Mouse (Mus musculus) adrenal gland, postnatal 14 days (tissue): ENCODE results near the gene Cel. TPM values are rescaled to one million over a fixed set of nuclear protein-coding genes. Genes with fewer than 3 reads are reported as not detected.

Source experiments
- DNase-seq: peaks from one replicate; pipeline ENCODE4 v3.0.0; 2021; ENCODE audit warnings: mixed read lengths
- total RNA-seq: library from RNA; stranded (reverse); gene quantifications from 2 replicates; pipeline ENCODE4 v1.2.3, GENCODE M21; 2021

Gene Cel
- total RNA-seq, 1 experiment from 2014 or later = 0.15 TPM

DNA sequence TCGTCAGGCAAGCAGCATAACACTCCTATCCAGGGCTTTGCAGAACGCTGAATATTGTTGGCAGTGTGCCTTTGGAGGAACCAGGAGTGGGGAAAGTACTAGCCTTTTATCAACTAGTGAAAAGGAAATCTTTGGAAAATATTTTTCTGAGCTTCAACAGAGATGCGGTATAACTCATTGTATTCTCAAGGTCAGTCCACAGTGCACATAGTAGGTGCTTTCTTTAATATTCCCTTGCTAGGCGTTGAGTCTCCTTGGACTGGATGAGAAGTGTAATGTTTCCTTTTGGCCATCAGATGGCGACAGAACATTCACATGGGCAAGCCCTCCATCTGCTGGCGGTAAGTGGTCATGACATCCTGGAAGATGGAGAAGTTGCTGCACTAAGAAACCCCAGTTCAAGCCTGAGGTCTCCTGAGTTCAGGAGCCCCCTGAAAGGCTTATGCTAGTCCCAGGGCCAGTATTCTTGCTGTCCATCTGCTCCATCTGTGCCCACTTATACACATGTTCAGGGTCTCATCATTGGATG is 21.9 kb upstream of the Cel start:
- peak; percentile 87 for DNase-seq

- no peak for DNase-seq
These were observed 20.4 kb upstream of the Cel start, which contains the start of gene Gtf3c5 for GRCm38 (mm10) chr2:28583651-28584050. Gtf3c5 (minus strand) TSS chr2:28583751.

GRCm38 (mm10) chr2:28582647-28583353 is 19.6 kb upstream of the Cel start:
- peak; percentile 93 for DNase-seq

DNA sequence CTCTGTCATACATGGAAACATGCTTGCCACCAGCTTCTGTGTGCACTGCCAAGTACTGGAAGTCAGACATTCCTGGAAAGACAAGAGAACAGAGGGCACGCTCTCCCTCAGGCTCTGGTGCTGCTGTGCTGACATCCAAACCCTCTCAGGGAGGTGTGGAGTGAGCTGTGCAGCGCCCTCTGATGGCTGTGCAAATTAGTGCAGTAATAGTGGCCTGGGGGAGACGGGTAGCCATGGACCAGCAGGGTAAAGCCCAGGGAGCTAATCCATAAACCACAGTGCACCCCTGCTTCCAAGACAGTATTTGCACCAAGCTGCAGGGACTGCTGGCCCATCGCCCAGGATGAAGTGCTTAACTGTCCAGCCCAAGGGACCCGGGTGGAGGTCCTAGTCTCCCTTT is 14.8 kb upstream of the Cel start:
- peak; percentile 47 for DNase-seq

DNA sequence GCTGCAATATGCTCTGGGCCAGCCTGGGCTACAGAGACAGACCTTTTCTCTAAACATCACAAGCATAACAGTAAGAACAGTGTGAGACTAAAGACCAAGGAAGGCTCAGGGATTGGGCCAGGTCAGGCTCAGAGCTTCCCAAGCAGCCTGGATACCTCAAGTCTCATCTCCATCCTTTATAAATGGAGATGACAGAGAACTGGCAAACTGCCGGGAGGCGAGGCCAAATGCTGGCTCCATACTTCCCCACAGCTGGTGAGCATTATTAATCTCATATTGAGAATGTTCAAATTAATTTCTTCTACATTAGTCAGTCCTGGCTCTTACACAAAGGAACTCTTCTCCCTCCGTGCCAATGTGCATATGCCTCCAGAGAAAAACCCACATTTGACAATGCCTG is 13.6 kb upstream of the Cel start:
- no peak for DNase-seq

GRCm38 (mm10) chr2:28575341-28575740 is 12.1 kb upstream of the Cel start:
- DNase-seq = no peak

DNA sequence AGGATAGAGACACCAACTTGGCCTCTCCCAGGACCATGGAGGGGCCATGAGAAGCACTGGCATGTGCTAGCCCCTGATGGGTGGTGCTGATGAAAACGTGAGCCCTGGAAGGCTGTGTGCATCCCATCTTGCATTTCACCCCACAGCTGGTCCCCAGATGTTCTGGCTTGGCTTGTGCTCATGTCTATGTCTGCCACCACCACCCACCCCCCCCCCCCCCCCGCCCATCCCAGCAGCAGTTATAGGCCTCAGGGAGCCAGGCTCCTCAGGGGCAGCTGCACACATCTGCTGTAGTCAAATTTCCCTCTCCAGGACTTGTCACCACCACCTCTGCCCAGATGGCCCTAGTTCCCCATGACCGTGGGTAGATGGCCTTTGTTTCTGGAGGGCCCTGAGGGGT is 6.7 kb upstream of the Cel start:
- no peak for DNase-seq

DNA sequence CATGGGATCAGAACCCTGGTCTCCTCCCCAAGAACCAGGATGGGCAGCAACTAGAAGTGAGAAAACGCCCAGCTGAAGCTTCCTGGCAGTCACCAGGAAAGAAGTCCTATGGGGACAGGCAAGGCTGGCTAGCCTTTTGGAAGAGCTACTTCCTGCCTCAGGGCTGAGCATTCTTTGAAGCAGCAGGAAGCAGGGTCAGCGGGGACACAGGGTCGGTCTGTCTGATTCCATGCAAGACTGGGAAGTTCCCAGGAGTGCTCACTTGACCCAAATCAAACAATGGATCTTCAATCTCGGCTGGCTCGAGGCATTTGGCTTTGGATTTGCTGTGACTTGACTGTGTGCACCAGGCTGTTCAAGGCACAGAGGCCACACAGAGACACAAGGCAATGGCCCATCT is 3.3 kb upstream of the Cel start:
- DNase-seq = peak; percentile 43

DNA sequence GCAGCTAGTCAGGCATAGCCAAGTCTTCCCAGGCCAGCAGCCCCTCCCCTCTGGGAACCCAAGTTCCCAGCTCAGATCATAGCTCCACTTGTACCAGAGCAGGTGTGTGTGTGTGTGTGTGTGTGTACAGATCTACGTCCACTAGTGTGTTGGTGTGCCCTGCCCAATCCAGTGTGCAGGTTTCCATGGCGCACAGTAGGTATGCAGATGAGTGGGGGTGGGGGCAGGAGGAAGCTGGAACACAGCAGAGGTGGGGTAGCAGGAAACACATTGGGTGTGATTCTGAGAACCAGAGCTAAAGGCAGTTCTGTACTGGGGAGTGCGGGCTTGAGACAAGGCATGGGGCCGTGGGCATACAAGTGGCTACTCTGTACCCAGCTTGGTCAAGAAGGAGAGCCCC is 1.2 kb upstream of the Cel start:
- no peak for DNase-seq

- DNase-seq = no peak
These were observed 627 bp upstream of the Cel start for GRCm38 (mm10) chr2:28563830-28564229.

GRCm38 (mm10) chr2:28557452-28557851 is 5.8 kb downstream of the Cel start:
- DNase-seq = no peak

GRCm38 (mm10) chr2:28552301-28552700 is 10.9 kb downstream of the Cel start:
- DNase-seq = no peak

DNA sequence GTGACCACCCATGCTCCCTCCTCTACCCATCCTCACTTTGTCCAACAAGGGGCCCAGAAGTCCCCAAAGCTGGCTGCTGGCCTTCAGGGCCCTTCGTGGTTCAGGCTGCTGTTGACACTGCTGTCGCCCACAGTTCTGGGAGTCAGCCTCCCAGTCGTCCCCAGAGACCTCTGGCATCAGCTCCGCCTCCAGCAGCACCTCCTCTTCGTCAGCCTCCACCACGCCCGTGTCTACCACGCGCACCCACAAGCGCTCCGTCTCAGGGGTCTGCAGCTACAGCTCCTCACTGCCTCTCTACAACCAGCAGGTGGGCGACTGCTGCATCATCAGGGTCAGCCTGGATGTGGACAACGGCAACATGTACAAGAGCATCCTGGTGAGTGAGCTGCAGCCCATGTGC is 14.0 kb downstream of the Cel start:
- no peak for DNase-seq

DNA sequence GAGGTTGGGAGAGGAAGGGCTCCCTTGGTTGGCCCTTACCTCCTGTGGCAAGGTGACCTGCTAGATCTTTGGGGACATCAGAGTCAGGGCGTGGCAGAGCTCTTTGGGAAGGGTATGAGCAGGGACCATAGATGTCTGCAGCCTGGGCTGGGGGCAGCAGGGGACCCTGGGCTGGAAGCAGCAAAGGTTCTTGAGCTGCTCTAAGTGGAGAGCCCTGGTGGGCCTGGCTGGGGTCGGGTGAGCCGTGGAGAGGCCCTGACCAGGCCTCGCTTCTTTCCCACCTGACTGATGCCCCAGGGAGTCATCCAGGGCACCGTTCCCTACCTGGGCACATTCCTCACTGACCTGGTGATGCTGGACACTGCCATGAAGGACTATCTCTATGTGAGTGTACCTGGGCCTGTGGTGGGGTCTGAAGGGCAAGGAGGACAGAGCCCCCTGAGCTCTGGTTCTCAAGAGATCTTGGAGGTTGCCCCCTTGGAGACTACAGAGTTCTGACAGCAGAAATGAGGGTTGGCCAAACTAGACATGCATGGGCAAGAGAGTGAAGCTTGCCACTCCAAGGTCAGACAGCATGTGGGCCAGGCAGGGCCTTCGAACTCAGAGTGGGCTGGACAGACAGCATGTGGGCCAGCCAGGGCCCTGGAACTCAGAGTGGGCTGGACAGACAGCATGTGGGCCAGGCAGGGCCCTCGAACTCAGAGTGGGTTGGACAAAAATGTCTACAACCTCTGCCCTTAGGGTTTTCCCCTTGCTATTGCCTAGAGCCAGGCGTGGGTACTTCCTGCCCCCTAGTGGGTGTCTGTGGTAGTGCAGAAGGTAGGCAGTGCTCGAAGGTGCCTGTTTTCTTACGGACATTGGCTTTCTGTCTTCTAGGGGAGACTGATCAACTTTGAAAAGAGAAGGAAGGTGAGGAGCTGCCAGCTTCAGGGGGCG is 15.7 kb downstream of the Cel start:
- peak; percentile 92 for DNase-seq

GRCm38 (mm10) chr2:28546560-28546959 is 16.6 kb downstream of the Cel start:
- DNase-seq = no peak

- no peak for DNase-seq
These were observed 17.2 kb downstream of the Cel start for GRCm38 (mm10) chr2:28545976-28546375.

DNA sequence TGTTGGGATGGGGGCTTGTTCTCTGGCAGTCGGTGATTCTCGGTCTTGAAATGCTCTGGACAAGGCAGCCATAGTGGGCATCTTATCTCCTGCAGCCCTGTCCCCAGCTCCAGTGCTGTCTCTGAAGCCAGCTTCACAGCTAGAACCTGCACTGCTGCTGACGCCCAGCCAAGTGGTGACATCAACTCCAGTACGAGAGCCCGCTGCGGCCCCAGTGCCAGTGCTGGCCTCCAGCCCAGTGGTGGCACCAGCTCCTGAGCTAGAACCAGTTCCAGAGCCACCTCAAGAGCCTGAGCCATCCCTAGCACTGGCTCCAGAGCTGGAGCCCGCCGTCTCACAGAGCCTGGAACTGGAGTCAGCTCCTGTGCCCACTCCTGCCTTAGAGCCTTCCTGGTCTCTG is 19.3 kb downstream of the Cel start:
- peak; percentile 62 for DNase-seq

DNA sequence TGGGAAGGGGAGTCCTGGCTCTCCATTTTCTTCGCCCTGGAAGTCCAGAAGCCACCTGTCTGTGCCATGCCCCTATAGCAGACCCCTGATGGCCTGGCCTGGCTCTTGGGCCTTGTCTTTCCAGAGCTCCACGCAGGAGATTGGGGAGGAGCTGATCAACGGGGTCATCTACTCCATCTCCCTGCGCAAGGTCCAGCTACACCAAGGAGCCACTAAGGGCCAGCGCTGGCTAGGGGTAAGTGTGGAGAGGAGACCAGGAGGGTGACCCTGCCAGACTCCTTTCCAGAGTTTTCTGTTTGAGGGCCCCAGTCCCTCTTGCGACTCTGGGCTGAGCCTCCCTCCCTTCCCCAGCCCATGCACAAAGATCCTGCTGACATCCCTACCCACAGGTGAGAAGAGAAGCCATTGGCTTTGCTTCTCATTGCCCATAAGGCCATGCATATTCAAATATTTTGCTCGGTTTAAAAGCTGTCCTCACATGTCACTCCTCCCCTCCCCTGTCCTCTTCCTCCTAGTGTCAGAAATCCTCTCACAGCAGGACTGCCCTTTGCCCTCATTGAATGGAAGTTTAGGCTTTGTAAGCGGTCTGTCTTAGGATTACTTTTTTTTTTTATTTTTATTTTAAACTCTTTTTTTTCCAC is 22.5 kb downstream of the Cel start:
- DNase-seq = no peak

GRCm38 (mm10) chr2:28539949-28540348 is 23.3 kb downstream of the Cel start:
- no peak for DNase-seq

GRCm38 (mm10) chr2:28539206-28539605 is 24.0 kb downstream of the Cel start:
- peak; percentile 73 for DNase-seq

DNA sequence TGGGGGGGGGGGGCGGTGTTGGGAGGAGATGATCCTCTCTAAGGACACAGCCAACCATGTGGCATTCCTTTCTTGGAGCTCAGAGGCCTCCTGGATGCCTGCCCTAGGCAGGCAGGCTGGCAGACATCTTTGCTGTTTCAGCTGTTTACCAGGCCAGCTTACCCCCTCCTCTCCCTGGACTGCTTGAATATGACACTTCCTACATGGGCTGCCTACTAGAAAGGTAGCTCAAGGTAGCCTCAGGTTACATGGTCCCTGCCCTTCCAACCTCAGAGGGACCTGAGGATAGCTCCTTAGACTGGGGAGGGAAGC is 24.4 kb downstream of the Cel start:
- DNase-seq = no peak

DNA sequence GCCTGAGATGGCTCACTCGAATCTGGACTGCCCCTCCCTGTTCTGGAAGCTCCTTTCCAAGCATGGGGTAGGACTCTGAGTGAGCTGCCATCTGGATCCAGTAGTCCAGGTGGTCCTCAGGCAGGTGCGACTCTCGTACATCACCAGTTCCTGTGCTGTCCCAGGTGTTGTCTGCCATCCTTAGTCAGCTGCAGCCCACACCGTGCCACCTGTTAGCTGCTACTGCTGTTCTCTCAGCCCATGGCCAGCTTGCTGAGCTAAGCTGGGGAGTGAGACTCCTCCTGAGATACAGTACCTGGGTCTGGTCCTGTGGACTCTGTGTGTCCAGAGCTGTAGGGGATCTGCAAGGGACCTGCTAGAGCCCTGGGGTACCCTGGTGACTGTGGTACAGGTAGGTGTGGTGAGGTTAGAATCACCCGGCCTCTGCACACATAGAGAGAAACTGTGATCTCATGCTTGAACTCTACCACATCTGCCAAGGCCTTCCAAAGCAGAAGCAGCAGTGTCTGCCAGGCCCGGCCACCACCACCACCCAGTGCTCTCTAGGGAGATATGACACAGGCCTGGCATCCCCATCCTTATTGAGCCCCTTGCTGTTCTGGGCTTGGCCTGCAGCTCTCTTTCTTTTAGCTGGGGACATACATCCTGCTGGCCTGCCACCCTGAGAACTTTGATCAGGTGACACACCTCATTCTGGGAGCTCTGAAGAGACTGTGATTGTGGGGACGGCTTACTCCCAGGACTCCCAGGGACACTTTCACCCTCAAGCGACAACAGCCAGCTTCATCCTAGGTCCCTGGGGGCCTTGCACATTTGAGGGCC is 25.0 kb downstream of the Cel start:
- no peak for DNase-seq
